Mouse (Mus musculus) stomach, embryonic 16.5 days (tissue): ENCODE data around the gene Fgf22. TPM values are rescaled to one million over a fixed set of nuclear protein-coding genes. Genes with fewer than 3 reads are reported as not detected.

Experiments
- ATAC-seq: fragments of 200-750 bp; cut with Nextera tagmentation; 2 replicates; pipeline ENCODE4 v1.8.0; 2017; ENCODE audit warnings: moderate number of reproducible peaks, moderate TSS enrichment; ENCODE audit not compliant: insufficient read depth, low FRiP score
- H3K27ac ChIP-seq: fragments of 300-500 bp; sonication (generic); 2 replicates; pipeline ENCODE4 v1.5.1; 2014; ENCODE audit warnings: low read length
- H3K27me3 ChIP-seq: fragments of 300-500 bp; sonication (generic); 2 replicates; pipeline ENCODE4 v1.6.1; 2014; ENCODE audit warnings: low read length, control low read depth, mixed read lengths; ENCODE audit not compliant: control insufficient read depth, insufficient read depth
- H3K36me3 ChIP-seq: fragments of 300-500 bp; sonication (generic); 2 replicates; pipeline ENCODE4 v1.6.1; 2014; ENCODE audit warnings: low read length; ENCODE audit not compliant: control insufficient read depth, insufficient read depth
- H3K4me1 ChIP-seq: fragments of 300-500 bp; sonication (generic); 2 replicates; pipeline ENCODE4 v1.6.1; 2014; ENCODE audit warnings: low read length, control low read depth, mixed read lengths; ENCODE audit not compliant: control insufficient read depth, insufficient read depth
- H3K4me2 ChIP-seq: fragments of 300-500 bp; sonication (generic); 2 replicates; pipeline ENCODE4 v1.6.1; 2014; ENCODE audit warnings: low read depth, low read length, mixed read lengths
- H3K4me3 ChIP-seq: fragments of 300-500 bp; sonication (generic); replicated peaks from 2 replicates; pipeline ENCODE4 v1.5.1; 2014; ENCODE audit warnings: mild to moderate bottlenecking, low read length
- H3K9ac ChIP-seq: fragments of 300-500 bp; sonication (generic); 2 replicates; pipeline ENCODE4 v1.6.1; 2014; ENCODE audit warnings: low read length
- H3K9me3 ChIP-seq: fragments of 300-500 bp; sonication (generic); replicated peaks from 2 replicates; pipeline ENCODE4 v1.6.1; 2016; ENCODE audit warnings: low read length, control low read depth; ENCODE audit not compliant: control insufficient read depth
- WGBS: fragments of 180-500 bp; shearing (Covaris S2); extraction: QIAGEN DNeasy Blood & Tissue Kit; methylation state at CpG from one replicate; pipeline ENCODE4 v1.1.7; 2014; 5-methylcytosine and 5-hydroxymethylcytosine counted together
- polyA plus RNA-seq: library from polyadenylated mRNA; unstranded; fragments of >200 nt; fragmentation: Nextera tagmentation; extraction: Ambion mirVana; gene quantifications from 2 replicates; pipeline ENCODE4 v1.2.1, GENCODE M21; 2015

Fgf22 gene
- 0.37 and 0.50 TPM in 2 replicates for polyA plus RNA-seq

GRCm38 (mm10) chr10:79754856-79755516 is at the start of gene Fgf22:
Gene Fgf22, plus strand, starts transcription at chr10:79755076.
- H3K4me3 ChIP-seq: peak within 1 kb of the TSS; percentile 29
- no peaks in the 10 kb centered on the region for H3K9me3 ChIP-seq
- peaks cover 2% of the 10 kb centered on the region; the same call in 1 of the 2 replicates for H3K4me1 ChIP-seq
- H3K36me3 ChIP-seq: peaks cover 18% of the 10 kb centered on the region
- 3% methylated on average over 36 of the region's 36 CpGs for WGBS
- peak; percentile 84 for ATAC-seq
- H3K27ac ChIP-seq: no peak within 1 kb of the TSS
- H3K27me3 ChIP-seq: no peaks in the 10 kb centered on the region
- H3K9ac ChIP-seq: peak within 1 kb of the TSS; percentile 48; the same call in 1 of the 2 replicates
- peak within 1 kb of the TSS; percentile 65 for H3K4me2 ChIP-seq

GRCm38 (mm10) chr10:79705951-79706350 is 48.9 kb upstream of the Fgf22 start:
- Histone ChIP-seq H3K4me2 (peak overlapping the region; percentile 91), H3K4me3 (peak overlapping the region; percentile 89), H3K9ac (peak overlapping the region; percentile 98), H3K4me1 (peaks cover 35% of the 10 kb centered on the region), H3K9me3 (no peaks in the 10 kb centered on the region), H3K36me3 (peaks cover 23% of the 10 kb centered on the region), H3K27ac (no peak overlapping the region), H3K27me3 (no peaks in the 10 kb centered on the region)
- ATAC-seq: no peak
- 74% methylated on average over 5 of the region's 5 CpGs for WGBS

GRCm38 (mm10) chr10:79706406-79707094 is 48.3 kb upstream of the Fgf22 start:
- peak overlapping the region; percentile 91 for H3K4me2 ChIP-seq
- H3K27me3 ChIP-seq: no peaks in the 10 kb centered on the region
- 74% methylated on average over 5 of the region's 5 CpGs for WGBS
- H3K27ac ChIP-seq: no peak overlapping the region
- H3K9ac ChIP-seq: peak overlapping the region; percentile 98
- no peaks in the 10 kb centered on the region for H3K9me3 ChIP-seq
- peak overlapping the region; percentile 89 for H3K4me3 ChIP-seq
- ATAC-seq: no peak
- H3K36me3 ChIP-seq: peaks cover 28% of the 10 kb centered on the region
- H3K4me1 ChIP-seq: peaks cover 31% of the 10 kb centered on the region

GRCm38 (mm10) chr10:79707162-79707561 is 47.7 kb upstream of the Fgf22 start:
- Histone ChIP-seq H3K9ac (no peak overlapping the region; the same call in 1 of the 2 replicates), H3K4me2 (peak overlapping the region; percentile 91), H3K4me1 (peaks cover 24% of the 10 kb centered on the region), H3K36me3 (peaks cover 34% of the 10 kb centered on the region), H3K27me3 (no peaks in the 10 kb centered on the region), H3K27ac (no peak overlapping the region), H3K9me3 (no peaks in the 10 kb centered on the region), H3K4me3 (no peak overlapping the region)
- no peak for ATAC-seq
- 65% methylated on average over 1 of the region's 1 CpGs for WGBS

GRCm38 (mm10) chr10:79707759-79708158 is 47.1 kb upstream of the Fgf22 start:
- Histone ChIP-seq H3K4me1 (peaks cover 23% of the 10 kb centered on the region), H3K4me2 (no peak overlapping the region), H3K27ac (peak overlapping the region; percentile 25; the same call in 1 of the 2 replicates), H3K9me3 (no peaks in the 10 kb centered on the region), H3K4me3 (no peak overlapping the region), H3K36me3 (peaks cover 34% of the 10 kb centered on the region), H3K27me3 (no peaks in the 10 kb centered on the region), H3K9ac (no peak overlapping the region)
- WGBS: 54% methylated on average over 4 of the region's 4 CpGs
- ATAC-seq: no peak

GRCm38 (mm10) chr10:79708668-79709067 is 46.2 kb upstream of the Fgf22 start:
- WGBS: 90% methylated on average over 21 of the region's 21 CpGs
- no peak for ATAC-seq
- H3K36me3 ChIP-seq: peaks cover 34% of the 10 kb centered on the region
- no peaks in the 10 kb centered on the region for H3K9me3 ChIP-seq
- H3K9ac ChIP-seq: no peak overlapping the region
- no peaks in the 10 kb centered on the region for H3K27me3 ChIP-seq
- H3K4me2 ChIP-seq: no peak overlapping the region
- H3K4me1 ChIP-seq: peaks cover 23% of the 10 kb centered on the region
- H3K27ac ChIP-seq: no peak overlapping the region
- H3K4me3 ChIP-seq: no peak overlapping the region

GRCm38 (mm10) chr10:79709307-79709706 is 45.6 kb upstream of the Fgf22 start:
- Histone ChIP-seq H3K36me3 (peaks cover 34% of the 10 kb centered on the region), H3K27ac (no peak overlapping the region), H3K9me3 (no peaks in the 10 kb centered on the region), H3K4me1 (peaks cover 23% of the 10 kb centered on the region), H3K4me3 (no peak overlapping the region), H3K27me3 (peaks cover 6% of the 10 kb centered on the region; the same call in 1 of the 2 replicates), H3K9ac (no peak overlapping the region), H3K4me2 (no peak overlapping the region)
- 55% methylated on average over 7 of the region's 7 CpGs for WGBS
- ATAC-seq: no peak

- WGBS: 85% methylated on average over 1 of the region's 1 CpGs
- Histone ChIP-seq H3K4me1 (peaks cover 8% of the 10 kb centered on the region), H3K27me3 (peaks cover 28% of the 10 kb centered on the region), H3K36me3 (peaks cover 34% of the 10 kb centered on the region), H3K9ac (no peak overlapping the region), H3K27ac (no peak overlapping the region), H3K9me3 (no peaks in the 10 kb centered on the region), H3K4me3 (no peak overlapping the region), H3K4me2 (no peak overlapping the region)
- peak; percentile 6; the same call in 1 of the 2 replicates for ATAC-seq
Observed at GRCm38 (mm10) chr10:79712029-79712428, 42.8 kb upstream of the Fgf22 start.

GRCm38 (mm10) chr10:79712499-79713126 is 42.3 kb upstream of the Fgf22 start:
- Histone ChIP-seq H3K27me3 (peaks cover 34% of the 10 kb centered on the region), H3K4me3 (no peak overlapping the region), H3K27ac (no peak overlapping the region), H3K36me3 (peaks cover 34% of the 10 kb centered on the region), H3K9me3 (no peaks in the 10 kb centered on the region), H3K9ac (no peak overlapping the region), H3K4me2 (no peak overlapping the region), H3K4me1 (peaks cover 11% of the 10 kb centered on the region)
- peak; percentile 45; the same call in 1 of the 2 replicates for ATAC-seq
- whole genome bisulfite sequencing: 19% methylated on average over 4 of the region's 6 CpGs
